Mouse (Mus musculus): ENCODE data around the gene Dio1. TPM values are rescaled to one million over a fixed set of nuclear protein-coding genes. Genes with fewer than 3 reads are reported as not detected.
A peak's percentile ranks its signal among the peaks of the same experiment; 100 is the strongest.

Dio1 gene
- polyA plus RNA-seq, 2 experiments from 2014 or later: not detected

DNA sequence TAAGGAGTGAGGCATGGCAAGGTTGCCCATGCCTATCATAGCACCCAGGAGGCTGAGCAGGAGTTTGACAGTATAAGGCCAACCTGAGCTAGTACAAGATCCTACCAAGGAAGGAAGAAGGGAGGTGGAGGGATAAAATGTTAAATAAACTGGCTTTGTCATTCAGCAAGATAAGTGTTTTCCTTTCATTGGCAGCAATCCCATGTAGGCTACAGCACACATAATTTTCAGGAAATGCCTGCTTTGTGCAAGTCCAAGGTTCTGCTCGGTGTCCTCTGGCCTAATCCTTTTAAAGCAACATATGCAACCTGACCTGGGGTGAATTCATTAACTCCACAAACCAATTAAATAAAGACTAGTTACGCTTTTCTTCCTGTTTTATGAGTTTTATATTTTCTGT lies 61.6 kb downstream of the Dio1 start:
- ATAC-seq: no peak

DNA sequence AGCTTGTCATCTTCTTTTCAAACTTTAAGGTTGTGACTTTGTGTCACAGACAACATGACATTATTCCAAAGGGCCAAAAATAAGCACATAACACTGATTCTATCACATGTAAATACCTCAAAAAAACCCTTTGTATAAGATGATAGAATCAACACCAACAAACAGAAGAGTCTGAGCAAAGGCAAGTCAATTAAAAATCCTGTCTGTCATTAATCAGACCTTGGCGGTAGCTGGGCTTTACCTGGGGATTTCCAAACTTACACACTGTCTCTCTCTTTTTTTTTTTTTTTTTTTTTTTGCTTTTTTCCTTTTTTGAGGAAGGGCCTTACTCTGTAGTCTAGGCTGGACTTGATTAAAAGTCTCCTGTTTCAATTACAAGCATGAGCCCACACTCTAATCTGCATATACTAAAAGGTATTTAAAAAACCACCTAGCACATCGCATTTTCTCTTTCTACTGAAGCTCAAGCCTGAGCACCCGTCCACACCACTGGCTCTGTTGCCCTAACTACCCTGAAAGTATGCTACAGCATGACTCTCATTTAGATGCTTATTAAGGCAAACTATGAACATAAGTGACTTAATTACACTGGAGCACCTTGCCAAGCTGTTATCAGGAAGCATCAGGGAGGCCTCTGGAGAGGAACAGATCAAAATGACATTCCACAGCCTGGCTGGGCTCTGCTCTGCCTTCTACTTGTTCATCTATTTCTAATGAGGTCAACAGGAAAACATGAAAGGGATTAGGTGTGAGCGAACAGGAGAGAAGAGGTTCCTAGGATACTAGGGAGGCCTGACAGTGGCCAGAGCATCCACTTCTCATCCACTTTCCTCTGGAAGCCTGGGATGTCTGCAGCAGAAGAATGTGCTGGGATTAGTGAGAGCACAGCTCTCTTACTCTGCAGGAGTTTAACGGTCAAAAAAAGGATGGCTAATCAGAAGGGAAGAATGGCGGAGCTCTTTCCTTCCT lies 63.3 kb downstream of the Dio1 start:
- ATAC-seq: peak; percentile 68

Other genes starting within 250 kb of the Dio1 start
- 10 to 100 TPM; 36.0 to 43.2 TPM for gene Mrpl37, start 240.3 kb downstream of the Dio1 start, polyA plus RNA-seq (2017; shearing (Covaris generic))
- 1 to 10 TPM; 6.1 to 8.5 TPM for gene Cyb5rl, start 240.2 kb downstream of the Dio1 start, polyA plus RNA-seq (2017; shearing (Covaris generic))
- gene Cdcp2, start 210.3 kb downstream of the Dio1 start, polyA plus RNA-seq (2017; shearing (Covaris generic)): not detected
- gene Tmem59, start 128.8 kb downstream of the Dio1 start, polyA plus RNA-seq (2017; shearing (Covaris generic)): 100 to 1,000 TPM; 376 to 381 TPM
- 10 to 100 TPM in 1 of 2 experiments, 1 to 10 TPM in 1; 9.8 to 20.5 TPM for gene Tceanc2, start 128.1 kb downstream of the Dio1 start, polyA plus RNA-seq (2017; shearing (Covaris generic))
- under 1 TPM; 0.30 to 0.47 TPM for gene Ldlrad1, start 98.0 kb downstream of the Dio1 start, polyA plus RNA-seq (2017; shearing (Covaris generic))
- 10 to 100 TPM; 22.5 to 24.6 TPM for gene Lrrc42, start 53.6 kb downstream of the Dio1 start, polyA plus RNA-seq (2017; shearing (Covaris generic))
- gene Hspb11, start 53.6 kb downstream of the Dio1 start, polyA plus RNA-seq (2017; shearing (Covaris generic)): 10 to 100 TPM; 27.9 to 34.0 TPM
- 100 to 1,000 TPM in 1 of 2 experiments, 10 to 100 TPM in 1; 91.4 to 105 TPM for gene Yipf1, start 7.2 kb upstream of the Dio1 start, polyA plus RNA-seq (2017; shearing (Covaris generic))
- gene Ndc1, start 60.6 kb upstream of the Dio1 start, polyA plus RNA-seq (2017; shearing (Covaris generic)): 1 to 10 TPM; 7.0 TPM
- not detected for gene Glis1, start 127.4 kb upstream of the Dio1 start, polyA plus RNA-seq (2017; shearing (Covaris generic))

Measured in activated CD4-positive, CD25-positive, alpha-beta regulatory T cell, adult 4 months (primary cell).